Mouse (Mus musculus) lung, postnatal 0 days (tissue): ENCODE measurements around the gene Mob3a. TPM values are rescaled to one million over a fixed set of nuclear protein-coding genes. Genes with fewer than 3 reads are reported as not detected.
A peak's percentile ranks its signal among the peaks of the same experiment; 100 is the strongest.

Source experiments
- ATAC-seq: fragments of 200-750 bp; cut with Nextera tagmentation; 2 replicates; pipeline ENCODE4 v1.8.0; 2017; ENCODE audit warnings: moderate library complexity
- DNase-seq: peaks from one replicate; pipeline ENCODE4 v3.0.0-alpha.2; 2016; ENCODE audit warnings: low spot score
- H3K27ac ChIP-seq: fragments of 300-500 bp; sonication (generic); 2 replicates; pipeline ENCODE4 v1.5.1; 2014; ENCODE audit warnings: antibody characterized with exemption, mild to moderate bottlenecking, low read length, mixed read lengths
- H3K27me3 ChIP-seq: fragments of 300-500 bp; sonication (generic); replicated peaks from 2 replicates; pipeline ENCODE4 v1.6.1; 2014; ENCODE audit warnings: low read length, mixed read lengths; ENCODE audit not compliant: insufficient read depth
- H3K36me3 ChIP-seq: fragments of 300-500 bp; sonication (generic); 2 replicates; pipeline ENCODE4 v1.6.1; 2014; ENCODE audit warnings: low read length, mixed read lengths; ENCODE audit not compliant: insufficient read depth
- H3K4me1 ChIP-seq: fragments of 300-500 bp; sonication (generic); 2 replicates; pipeline ENCODE4 v1.6.1; 2014; ENCODE audit warnings: antibody characterized with exemption, low read depth, low read length, mixed read lengths; ENCODE audit not compliant: insufficient read depth
- H3K4me2 ChIP-seq: fragments of 300-500 bp; sonication (generic); replicated peaks from 2 replicates; pipeline ENCODE4 v1.6.1; 2014; ENCODE audit warnings: low read depth, mild to moderate bottlenecking, low read length, moderate library complexity, mixed read lengths
- H3K4me3 ChIP-seq: fragments of 300-500 bp; sonication (generic); 2 replicates; pipeline ENCODE4 v1.5.1; 2014; ENCODE audit warnings: low read depth, low read length
- H3K9ac ChIP-seq: fragments of 300-500 bp; sonication (generic); replicated peaks from 2 replicates; pipeline ENCODE4 v1.6.1; 2014; ENCODE audit warnings: low read depth, mild to moderate bottlenecking
- H3K9me3 ChIP-seq: fragments of 300-500 bp; sonication (generic); 2 replicates; pipeline ENCODE4 v1.6.1; 2016; ENCODE audit warnings: low read length, mixed read lengths
- CTCF ChIP-seq: IDR thresholded peaks from 2 replicates; pipeline ENCODE4 v1.5.1; 2016; ENCODE audit warnings: antibody characterized with exemption, mild to moderate bottlenecking
- EP300 ChIP-seq: IDR thresholded peaks from 2 replicates; pipeline ENCODE4 v1.6.1; 2016; ENCODE audit warnings: antibody characterized with exemption, mild to moderate bottlenecking, control low read depth
- WGBS: fragments of 180-500 bp; shearing (Covaris S2); extraction: QIAGEN DNeasy Blood & Tissue Kit; methylation state at CpG from one replicate; pipeline ENCODE4 v1.1.7; 2014; 5-methylcytosine and 5-hydroxymethylcytosine counted together
- polyA plus RNA-seq: library from polyadenylated mRNA; unstranded; fragments of >200 nt; fragmentation: Nextera tagmentation; extraction: Ambion mirVana; gene quantifications from 2 replicates; pipeline ENCODE4 v1.2.1, GENCODE M21; 2015

Gene Mob3a
- polyA plus RNA-seq, 1 experiment from 2014 or later: 32.6 TPM

GRCm38 (mm10) chr10:80742180-80742978 lies 40.6 kb upstream of the Mob3a start, which contains the start of gene Ap3d1:
TSS of gene Ap3d1 (minus strand) at chr10:80742264.
- Histone ChIP-seq H3K4me2 (peak within 1 kb of the TSS; percentile 82), H3K4me3 (peak within 1 kb of the TSS; percentile 99), H3K27ac (peak within 1 kb of the TSS; percentile 76), H3K36me3 (no peaks in the 10 kb centered on the region), H3K27me3 (no peaks in the 10 kb centered on the region), H3K4me1 (peaks cover 23% of the 10 kb centered on the region), H3K9me3 (no peaks in the 10 kb centered on the region), H3K9ac (peak within 1 kb of the TSS; percentile 96)
- 1% methylated on average over 23 of the region's 25 CpGs for WGBS
- ATAC-seq (peak; percentile 100), DNase-seq (peak; percentile 100)
- TF ChIP-seq EP300: no peak
- 0 out of 2 replicates have a peak, but pooled peaks have one; percentile 14 for TF ChIP-seq CTCF

GRCm38 (mm10) chr10:80741634-80742179 lies 39.9 kb upstream of the Mob3a start:
- Histone ChIP-seq H3K4me1 (peaks cover 23% of the 10 kb centered on the region), H3K4me3 (peak overlapping the region; percentile 99), H3K4me2 (peak overlapping the region; percentile 82), H3K36me3 (no peaks in the 10 kb centered on the region), H3K9me3 (no peaks in the 10 kb centered on the region), H3K9ac (peak overlapping the region; percentile 96), H3K27me3 (no peaks in the 10 kb centered on the region), H3K27ac (peak overlapping the region; percentile 76)
- WGBS: under 1% methylated on average over 40 of the region's 46 CpGs
- peak; percentile 18 for ATAC-seq
- DNase-seq: no peak
- TF ChIP-seq EP300 (no peak), CTCF (no peak)

GRCm38 (mm10) chr10:80741146-80741545 lies 39.4 kb upstream of the Mob3a start:
- peak overlapping the region; percentile 96 for H3K9ac ChIP-seq
- peak overlapping the region; percentile 82 for H3K4me2 ChIP-seq
- DNase-seq: peak; percentile 61
- 12% methylated on average over 5 of the region's 5 CpGs for WGBS
- H3K4me3 ChIP-seq: peak overlapping the region; percentile 99
- H3K9me3 ChIP-seq: no peaks in the 10 kb centered on the region
- peak overlapping the region; percentile 76 for H3K27ac ChIP-seq
- no peaks in the 10 kb centered on the region for H3K36me3 ChIP-seq
- no peaks in the 10 kb centered on the region for H3K27me3 ChIP-seq
- H3K4me1 ChIP-seq: peaks cover 23% of the 10 kb centered on the region
- no peak for ATAC-seq
- no peak for TF ChIP-seq EP300
- TF ChIP-seq CTCF: no peak

GRCm38 (mm10) chr10:80738657-80739056 lies 36.9 kb upstream of the Mob3a start:
- Histone ChIP-seq H3K9ac (no peak overlapping the region), H3K4me1 (peaks cover 23% of the 10 kb centered on the region), H3K27me3 (no peaks in the 10 kb centered on the region), H3K36me3 (peaks cover 3% of the 10 kb centered on the region; the same call in 1 of the 2 replicates), H3K27ac (no peak overlapping the region), H3K4me3 (no peak overlapping the region), H3K4me2 (no peak overlapping the region), H3K9me3 (no peaks in the 10 kb centered on the region)
- TF ChIP-seq CTCF: peak; percentile 36
- TF ChIP-seq EP300: no peak
- DNase-seq (peak; percentile 41), ATAC-seq (no peak)
- 58% methylated on average over 1 of the region's 1 CpGs for WGBS

- ATAC-seq: no peak
- TF ChIP-seq EP300 (no peak), CTCF (no peak)
- Histone ChIP-seq H3K36me3 (peaks cover 14% of the 10 kb centered on the region; the same call in 1 of the 2 replicates), H3K9me3 (no peaks in the 10 kb centered on the region), H3K4me2 (no peak overlapping the region), H3K9ac (no peak overlapping the region), H3K27me3 (no peaks in the 10 kb centered on the region), H3K27ac (no peak overlapping the region), H3K4me1 (peaks cover 19% of the 10 kb centered on the region), H3K4me3 (no peak overlapping the region)
- 43% methylated on average over 5 of the region's 5 CpGs for WGBS
- DNase-seq: no peak
Measured at GRCm38 (mm10) chr10:80736731-80737130, 35.0 kb upstream of the Mob3a start.

GRCm38 (mm10) chr10:80732611-80733101 lies 30.9 kb upstream of the Mob3a start:
- H3K9ac ChIP-seq: no peak overlapping the region

More at GRCm38 (mm10) chr10:80732611-80733101, 30.9 kb upstream of the Mob3a start:
- no peaks in the 10 kb centered on the region for H3K9me3 ChIP-seq
- H3K36me3 ChIP-seq: peaks cover 48% of the 10 kb centered on the region
- no peaks in the 10 kb centered on the region for H3K4me1 ChIP-seq
- no peaks in the 10 kb centered on the region for H3K27me3 ChIP-seq
- no peak overlapping the region for H3K4me2 ChIP-seq
- ATAC-seq: no peak
- H3K4me3 ChIP-seq: no peak overlapping the region
- no peak overlapping the region for H3K27ac ChIP-seq
- DNase-seq: no peak
- WGBS: 96% methylated on average over 6 of the region's 6 CpGs
- TF ChIP-seq CTCF (no peak), EP300 (no peak)
